Mouse (Mus musculus) liver, embryonic 14 days (tissue): ENCODE results near the gene Zfp566. TPM values are rescaled to one million over a fixed set of nuclear protein-coding genes. Genes with fewer than 3 reads are reported as not detected.

Experiments
- polyA plus RNA-seq: library from polyadenylated mRNA; depleted of rRNA; stranded (reverse); fragments of >200 nt; gene quantifications from 2 replicates; pipeline ENCODE4 v1.2.3, GENCODE M21; 2012; rRNA removed

The Zfp566 gene
- polyA plus RNA-seq: 1.1 and 1.2 TPM in 2 replicates

DNA sequence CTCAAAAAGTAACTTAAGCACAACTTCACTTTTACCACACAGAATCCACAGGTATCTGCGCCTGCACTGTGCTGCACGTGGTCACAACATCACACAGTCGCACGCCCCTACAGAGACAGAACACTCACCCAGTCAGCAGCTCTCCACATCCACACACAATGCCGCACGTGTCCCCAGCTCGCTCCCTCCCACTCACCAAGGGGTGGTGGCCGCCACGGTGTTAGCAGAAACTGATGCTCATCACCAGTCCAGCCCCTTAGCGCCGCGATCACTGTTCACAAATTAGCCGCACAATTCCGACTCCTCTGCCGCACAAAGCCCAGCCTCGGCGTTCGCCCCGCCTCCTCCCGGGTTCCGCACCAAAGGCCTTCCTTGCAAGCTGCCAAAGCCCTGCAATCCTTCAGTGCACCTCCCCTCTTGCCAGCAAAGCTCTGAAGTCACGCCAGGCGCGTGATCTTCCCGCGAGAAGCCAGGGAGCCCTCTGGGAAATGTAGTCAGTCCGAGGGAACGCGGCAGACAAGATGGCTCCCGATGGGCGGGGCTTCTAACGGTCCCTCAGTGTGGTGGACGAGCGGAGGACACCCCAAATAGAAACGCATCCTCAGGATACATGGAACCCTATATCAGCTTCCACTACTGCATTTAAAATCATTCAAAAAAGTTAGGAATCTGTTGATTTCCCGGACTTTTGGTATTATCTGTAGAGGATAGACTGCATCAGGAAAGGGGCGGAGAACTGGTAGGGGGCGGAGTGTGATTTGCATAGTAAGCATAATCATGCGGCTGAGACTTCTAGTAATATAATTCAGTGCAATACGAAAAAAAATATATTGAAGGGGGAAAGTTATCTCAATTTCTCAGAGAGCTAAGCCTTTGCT lies at the start of gene Zfp566, which contains the start of gene Gm26920:
Gene Zfp566 (minus strand): TSS at position 436 of the 878 bp plus-strand sequence.
Gene Gm26920 (minus strand): TSS at position 319 of the 878 bp plus-strand sequence.

DNA sequence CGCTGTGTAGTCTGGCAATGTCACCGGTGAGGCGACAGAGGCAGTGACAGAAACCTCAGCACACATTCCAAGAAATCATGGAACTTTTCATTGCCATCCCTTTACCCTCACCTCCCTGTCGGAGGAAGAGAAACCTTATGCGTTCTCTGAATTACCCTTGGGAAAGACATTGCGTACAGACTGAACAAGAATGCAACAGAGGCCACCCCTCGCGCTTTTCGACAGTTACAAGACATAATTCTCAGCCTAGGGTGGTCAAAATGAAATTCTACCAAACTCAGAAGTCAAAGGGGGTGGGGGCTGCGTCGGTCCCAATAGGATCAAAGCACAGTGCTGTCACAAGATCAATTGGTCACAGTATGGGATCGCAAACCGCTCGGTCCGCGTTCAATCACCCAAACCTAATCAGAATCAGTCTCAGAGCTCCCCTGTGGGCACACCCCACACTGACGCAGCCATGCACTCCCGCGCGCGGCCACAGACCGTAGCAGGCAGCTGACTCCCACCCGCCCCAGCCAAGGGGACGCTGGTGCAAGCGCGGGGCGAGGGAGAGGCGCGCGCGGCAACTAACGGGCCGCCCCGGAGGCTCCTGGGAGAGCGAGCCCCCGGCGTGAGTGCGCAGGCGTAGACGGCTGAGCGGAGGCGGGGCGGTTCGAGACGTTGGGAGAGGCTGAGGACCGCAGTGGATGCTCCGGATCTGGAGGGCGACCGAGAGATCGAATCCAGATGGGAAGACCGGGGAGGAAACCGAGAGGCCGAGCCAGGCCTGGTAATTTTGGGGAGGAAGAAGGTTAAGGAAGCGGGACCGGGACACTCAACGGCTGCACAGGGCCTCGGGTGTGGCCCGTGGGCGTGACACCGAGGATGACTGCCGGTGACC lies 31.2 kb upstream of the Zfp566 start, which contains the start of gene Zfp382:
Gene Zfp382 (plus strand): TSS at position 635 of the 880 bp plus-strand sequence.

DNA sequence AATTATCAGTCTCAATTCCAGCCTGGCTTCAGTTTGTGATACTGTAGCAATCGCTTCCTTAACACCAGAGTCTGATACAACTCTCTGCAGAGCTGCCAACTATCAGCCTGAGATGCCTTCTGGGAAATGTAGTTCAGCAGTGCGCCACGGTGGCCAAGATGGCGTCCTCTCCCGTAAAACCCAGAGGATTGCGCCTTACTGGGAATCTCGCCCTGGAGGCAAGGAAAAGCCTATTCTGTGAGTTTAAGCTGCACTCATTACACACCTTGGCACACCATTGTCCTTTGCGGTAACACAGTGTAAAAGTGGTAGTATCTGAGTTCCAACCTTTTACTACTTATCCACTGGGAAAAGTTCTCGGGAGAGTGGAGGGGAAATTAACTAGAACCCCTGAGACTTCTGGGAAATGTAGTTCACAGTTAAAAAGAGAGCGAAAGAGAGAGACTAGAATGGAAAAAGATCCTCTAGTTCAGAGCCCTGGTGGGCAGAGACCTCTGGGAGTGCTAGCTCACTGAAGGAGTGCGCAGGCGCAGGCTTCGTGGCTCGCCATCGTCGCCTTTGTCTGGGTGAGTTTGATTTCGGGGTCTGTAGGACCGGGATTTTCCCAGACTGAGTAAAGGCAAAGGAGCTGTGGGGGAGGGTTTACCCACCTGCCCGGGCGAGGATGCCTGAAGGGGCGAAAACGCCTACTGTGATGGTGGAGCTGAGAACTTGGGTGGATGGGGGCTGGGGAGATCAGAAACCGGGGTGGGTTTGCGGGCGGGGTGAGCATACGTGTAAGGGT lies 4.5 kb upstream of the Zfp566 start, which contains the start of gene Zfp260:
Gene Zfp260 (plus strand): TSS at position 132 of the 784 bp plus-strand sequence.

DNA sequence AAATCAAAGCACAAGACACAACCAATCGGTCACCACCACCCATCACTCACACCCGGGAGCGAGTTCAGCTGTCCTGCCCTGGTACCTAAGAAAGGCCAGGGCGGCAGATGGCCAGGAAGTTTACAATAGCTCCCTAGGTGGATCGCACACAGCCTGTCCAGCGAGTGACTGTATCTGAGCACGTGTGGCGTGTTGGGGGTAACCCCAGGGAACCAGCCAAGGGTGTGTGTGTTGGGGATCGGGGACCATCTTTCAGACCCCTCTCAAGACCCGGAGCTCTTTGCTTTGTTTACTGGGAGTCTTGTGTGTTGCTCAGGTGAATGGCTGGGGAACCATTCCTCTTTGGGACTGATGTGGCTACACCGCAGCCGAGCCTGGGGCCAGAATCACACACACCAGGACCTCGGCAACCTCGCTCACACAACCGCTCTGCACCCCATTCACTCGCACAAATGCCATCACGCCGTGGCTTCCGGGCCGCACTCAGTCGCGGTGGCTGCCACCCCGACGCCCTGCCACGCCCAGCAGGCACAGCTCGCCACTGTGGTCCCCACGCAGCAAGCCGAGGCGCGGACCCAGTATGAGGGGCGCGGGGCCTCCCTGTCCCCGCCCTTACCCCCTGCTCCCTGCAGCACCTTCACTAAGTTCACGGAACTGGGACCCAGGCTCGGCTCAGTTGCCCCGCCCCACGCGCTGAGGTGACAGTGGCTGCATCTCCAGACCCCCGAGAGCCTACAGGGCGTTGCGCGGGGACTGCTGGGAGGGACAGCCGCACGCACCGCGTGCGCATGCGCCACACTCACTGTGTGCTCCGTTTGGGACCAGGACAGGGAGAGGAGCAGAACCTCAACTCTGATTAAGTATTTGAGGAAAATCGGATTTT lies 17.9 kb downstream of the Zfp566 start, which contains the start of gene Zfp82:
Gene Zfp82 (minus strand): TSS at position 755 of the 883 bp plus-strand sequence.

DNA sequence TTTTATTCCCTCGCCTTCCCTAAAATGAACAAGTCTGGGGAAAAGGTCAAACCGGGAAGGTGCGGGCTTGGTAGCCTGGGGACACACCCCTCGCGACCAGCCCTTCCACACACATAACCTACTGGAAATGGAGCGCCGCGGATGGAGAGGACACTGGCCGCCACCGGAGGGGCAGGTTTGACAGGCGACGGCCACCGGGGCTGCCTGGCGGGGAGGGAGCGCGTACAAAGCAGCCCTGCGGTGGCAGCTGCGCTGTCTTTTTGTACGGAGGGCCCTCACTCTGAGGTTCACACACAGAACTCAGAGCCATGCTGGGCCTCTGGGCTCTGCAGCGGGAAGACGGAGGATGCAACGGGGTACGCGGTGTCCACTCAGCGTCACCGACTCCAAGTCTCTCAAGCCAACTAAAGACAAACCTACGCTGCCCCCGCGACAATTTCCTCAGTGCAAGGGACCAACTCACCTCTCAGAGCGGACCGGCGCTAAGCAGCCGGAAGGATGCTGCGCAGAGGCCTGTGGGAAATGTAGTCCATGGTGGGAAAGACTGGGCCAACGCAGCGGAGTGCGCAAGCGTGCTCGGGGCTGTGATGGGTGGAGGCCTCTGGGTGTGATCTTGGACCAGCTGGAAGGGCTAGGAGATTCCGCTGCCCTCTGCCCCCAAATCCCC lies 39.3 kb downstream of the Zfp566 start, which contains the start of gene Zfp14:
Gene Zfp14 (minus strand): TSS at position 499 of the 667 bp plus-strand sequence.

Other genes starting within 250 kb of the Zfp566 start
- 0.41 and 0.53 TPM in 2 replicates for gene Zfp940, start 236.9 kb downstream of the Zfp566 start, polyA plus RNA-seq
- gene Zfp420, start 230.5 kb downstream of the Zfp566 start, polyA plus RNA-seq: 0.83 and 0.98 TPM in 2 replicates
- 1.3 TPM in 2 replicates for gene Zfp27, start 184.0 kb downstream of the Zfp566 start, polyA plus RNA-seq
- gene Zfp383, start 182.3 kb downstream of the Zfp566 start, polyA plus RNA-seq: 0.77 and 0.84 TPM in 2 replicates
- 1.4 and 1.6 TPM in 2 replicates for gene Zfp74, start 136.4 kb downstream of the Zfp566 start, polyA plus RNA-seq
- gene Zfp568, start 106.6 kb downstream of the Zfp566 start, polyA plus RNA-seq: 5.8 and 6.6 TPM in 2 replicates
- gene Zfp14, start 39.1 kb downstream of the Zfp566 start, polyA plus RNA-seq: 0.31 and 0.33 TPM in 2 replicates
- gene Zfp82, start 17.6 kb downstream of the Zfp566 start, polyA plus RNA-seq: 0.60 and 0.68 TPM in 2 replicates
- 0.02 TPM in 2 replicates for gene Gm26920, start 117 bp downstream of the Zfp566 start, polyA plus RNA-seq
- 5.0 and 5.6 TPM in 2 replicates for gene Zfp260, start 4.2 kb upstream of the Zfp566 start, polyA plus RNA-seq
- 0.57 and 0.73 TPM in 2 replicates for gene Zfp382, start 31.4 kb upstream of the Zfp566 start, polyA plus RNA-seq
- gene Zfp146, start 79.2 kb upstream of the Zfp566 start, polyA plus RNA-seq: 22.7 and 23.5 TPM in 2 replicates
- gene Cox7a1, start 93.6 kb upstream of the Zfp566 start, polyA plus RNA-seq: 2.8 and 3.4 TPM in 2 replicates
- gene Capns1, start 108.3 kb upstream of the Zfp566 start, polyA plus RNA-seq: 109 and 119 TPM in 2 replicates
- gene Polr2i, start 141.4 kb upstream of the Zfp566 start, polyA plus RNA-seq: 64.7 and 70.6 TPM in 2 replicates
- 24.6 and 27.0 TPM in 2 replicates for gene Tbcb, start 141.7 kb upstream of the Zfp566 start, polyA plus RNA-seq
- 0.07 TPM in 1 of 2 replicates, not detected in the other for gene Ovol3, start 145.2 kb upstream of the Zfp566 start, polyA plus RNA-seq
- not detected in 2 replicates for gene Thap8, start 189.6 kb upstream of the Zfp566 start, polyA plus RNA-seq
- 12.3 and 12.9 TPM in 2 replicates for gene Wdr62, start 189.9 kb upstream of the Zfp566 start, polyA plus RNA-seq
- 0.85 and 0.99 TPM in 2 replicates for gene Clip3, start 201.2 kb upstream of the Zfp566 start, polyA plus RNA-seq
- gene Alkbh6, start 218.2 kb upstream of the Zfp566 start, polyA plus RNA-seq: 13.6 and 13.9 TPM in 2 replicates
- 9.4 and 10.6 TPM in 2 replicates for gene Syne4, start 224.3 kb upstream of the Zfp566 start, polyA plus RNA-seq
- 0.12 and 0.16 TPM in 2 replicates for gene E130208F15Rik, start 231.2 kb upstream of the Zfp566 start, polyA plus RNA-seq
- 4.5 and 5.2 TPM in 2 replicates for gene Sdhaf1, start 233.4 kb upstream of the Zfp566 start, polyA plus RNA-seq